Mouse (Mus musculus): ENCODE measurements around the gene Ptpra. TPM values are rescaled to one million over a fixed set of nuclear protein-coding genes. Genes with fewer than 3 reads are reported as not detected.
"Not testable (repeated sequence)": the region's sequence is repeated elsewhere in the genome, so short reads cannot be mapped to it uniquely, and the experiment has no call there.

The Ptpra gene
- total RNA-seq, 2 experiments from 2014 or later = 221 to 237 TPM

DNA sequence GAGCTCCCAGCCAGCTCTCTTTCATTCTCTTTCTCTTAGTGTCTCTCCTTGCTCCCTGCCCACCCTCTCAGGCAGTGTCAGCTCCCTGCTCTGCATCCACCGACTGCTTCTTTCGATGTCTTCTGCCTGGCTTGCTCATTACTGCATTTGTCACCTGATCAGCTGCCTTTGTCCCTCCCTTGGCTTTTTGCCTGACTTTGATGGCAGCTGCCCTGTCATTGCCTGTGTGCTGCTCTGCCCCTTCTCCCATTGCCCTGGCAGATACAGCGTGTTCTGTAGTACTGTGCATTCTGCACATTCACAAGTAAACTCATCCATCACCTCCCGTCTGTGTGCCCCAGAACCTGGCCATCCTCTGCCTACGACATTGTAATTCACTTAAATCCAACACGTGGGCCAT lies 46.0 kb downstream of the Ptpra start:
- peak overlapping the region; percentile 61 for H3K27ac ChIP-seq
- TF ChIP-seq CTCF (IDR thresholded peaks at IDR 0.05) = no peak
- intact Hi-C loops (cut with DNase I) = no loop called here
- DNase-seq (ENCODE audit: extremely low spot score in 1 of 2, low spot score in 2 of 2) = peak; percentile 17 to 29
- no peak overlapping the region for H3K4me3 ChIP-seq

DNA sequence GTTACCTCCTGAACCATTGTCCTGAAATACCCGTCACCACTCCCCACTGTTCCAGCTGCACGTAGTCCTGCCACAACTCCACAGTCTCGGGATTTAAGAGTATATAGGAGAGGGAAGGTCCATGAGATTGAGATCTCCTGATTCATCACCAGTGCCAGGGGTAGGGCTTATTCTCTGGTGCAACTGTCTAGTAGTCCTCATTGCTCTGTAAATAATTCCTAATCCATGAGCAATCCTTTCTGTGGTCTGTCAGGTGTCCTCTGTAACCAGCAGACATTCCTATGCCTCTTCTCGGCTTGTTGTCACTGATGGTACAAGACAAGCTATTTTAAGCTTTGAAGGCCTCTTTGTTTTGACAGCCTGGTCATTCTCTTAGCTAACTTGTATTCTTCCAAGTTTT lies 46.9 kb downstream of the Ptpra start:
- TF ChIP-seq CTCF (IDR thresholded peaks at IDR 0.05) = no peak
- no peak overlapping the region for H3K4me3 ChIP-seq
- DNase-seq (ENCODE audit: extremely low spot score in 1 of 2, low spot score in 2 of 2) = no peak
- intact Hi-C loops (cut with DNase I) = no loop called here
- peak overlapping the region; percentile 61 for H3K27ac ChIP-seq

DNA sequence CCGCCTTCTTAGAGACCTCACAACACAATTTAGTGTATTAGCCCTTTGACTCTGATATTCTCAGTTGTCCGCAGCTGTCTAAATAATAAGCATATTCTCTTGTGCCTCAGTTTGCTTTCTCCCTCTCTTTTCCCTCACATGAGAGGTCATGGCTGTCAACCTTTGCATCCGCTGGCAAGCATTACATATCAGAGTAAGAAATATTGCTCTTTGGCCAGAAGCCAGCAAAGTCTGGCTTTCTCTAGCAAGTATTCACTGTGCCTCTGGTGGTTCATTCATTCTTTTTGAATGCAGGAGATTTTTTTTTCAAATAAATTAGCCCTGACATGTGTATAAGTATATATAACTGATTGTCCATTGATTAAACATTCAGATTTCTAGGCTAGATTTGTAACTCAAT lies 49.5 kb downstream of the Ptpra start:
- Histone ChIP-seq H3K27ac (no peak overlapping the region), H3K4me3 (no peak overlapping the region)
- no peak for TF ChIP-seq CTCF (IDR thresholded peaks at IDR 0.05)
- DNase-seq (ENCODE audit: extremely low spot score in 1 of 2, low spot score in 2 of 2) = no peak
- intact Hi-C loops (cut with DNase I) = no loop called here

DNA sequence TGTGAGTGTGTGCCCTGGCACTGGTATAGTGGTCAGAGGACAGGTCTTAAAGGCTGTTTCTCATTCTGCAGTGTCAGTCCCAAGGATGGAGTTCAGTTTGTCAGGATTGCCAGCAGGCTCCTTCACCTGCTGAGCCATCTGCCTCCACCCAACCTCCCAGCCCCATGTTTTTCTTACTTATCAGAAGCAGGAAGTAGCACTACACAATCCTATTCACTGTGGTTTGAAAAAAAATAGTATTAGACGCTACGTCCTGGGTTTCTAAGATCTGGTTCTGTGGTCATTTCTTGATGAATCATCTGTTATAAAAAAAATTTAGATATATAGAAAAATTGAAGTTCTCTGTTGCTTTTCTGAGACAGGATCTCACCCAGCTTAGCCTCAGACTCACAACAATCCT lies 51.5 kb downstream of the Ptpra start:
- no peak for TF ChIP-seq CTCF (IDR thresholded peaks at IDR 0.05)

DNA sequence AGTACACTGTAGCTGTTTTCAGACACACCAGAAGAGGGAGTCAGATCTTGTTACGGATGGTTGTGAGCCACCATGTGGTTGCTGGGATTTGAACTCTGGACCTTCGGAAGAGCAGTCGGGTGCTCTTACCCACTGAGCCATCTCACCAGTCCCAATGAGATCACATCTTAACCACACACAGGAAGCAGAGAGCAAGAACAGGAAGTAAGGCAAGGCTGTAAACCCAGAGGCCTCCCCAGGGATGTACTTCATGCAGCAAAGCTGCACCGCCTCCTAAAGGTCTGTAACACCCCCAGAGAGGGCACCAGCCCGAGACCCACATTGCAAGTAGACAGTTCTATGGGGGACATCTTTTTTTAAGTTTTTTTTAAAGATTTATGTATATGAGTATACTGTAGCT lies 61.5 kb downstream of the Ptpra start:
- intact Hi-C loops (cut with DNase I); DNase-seq (ENCODE audit: extremely low spot score in 1 of 2, low spot score in 2 of 2); H3K27ac ChIP-seq: not testable (repeated sequence)

More for the DNA sequence above, 51.5 kb downstream of the Ptpra start:
- H3K27ac ChIP-seq = no peak overlapping the region
- intact Hi-C loops (cut with DNase I) = no loop called here
- no peak overlapping the region for H3K4me3 ChIP-seq
- DNase-seq (ENCODE audit: extremely low spot score in 1 of 2, low spot score in 2 of 2) = no peak

DNA sequence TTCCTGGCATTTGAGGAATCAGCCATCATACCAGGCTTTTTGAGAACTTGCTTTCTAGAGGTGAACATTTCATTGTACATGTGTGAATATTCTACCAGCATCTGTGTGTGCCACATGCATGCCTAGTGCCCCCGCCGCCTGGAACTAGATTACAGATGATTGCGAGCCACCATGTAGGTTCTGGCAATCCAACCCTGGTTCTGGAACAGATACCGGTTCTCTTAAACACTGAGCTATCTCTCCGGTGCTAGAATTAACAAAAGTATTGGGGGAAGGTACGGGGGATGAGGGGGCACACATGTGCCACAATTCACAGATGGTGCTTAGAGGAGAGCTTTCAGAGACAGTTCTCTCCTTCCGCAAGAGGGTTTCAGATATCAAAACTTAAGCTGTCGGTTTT lies 63.8 kb downstream of the Ptpra start:
- Histone ChIP-seq H3K4me3 (no peak overlapping the region), H3K27ac (no peak overlapping the region)
- intact Hi-C loops (cut with DNase I) = no loop called here
- no peak for DNase-seq (ENCODE audit: extremely low spot score in 1 of 2, low spot score in 2 of 2)
- TF ChIP-seq CTCF (IDR thresholded peaks at IDR 0.05) = no peak

More for the DNA sequence above, 61.5 kb downstream of the Ptpra start:
- H3K4me3 ChIP-seq = not testable (repeated sequence)

DNA sequence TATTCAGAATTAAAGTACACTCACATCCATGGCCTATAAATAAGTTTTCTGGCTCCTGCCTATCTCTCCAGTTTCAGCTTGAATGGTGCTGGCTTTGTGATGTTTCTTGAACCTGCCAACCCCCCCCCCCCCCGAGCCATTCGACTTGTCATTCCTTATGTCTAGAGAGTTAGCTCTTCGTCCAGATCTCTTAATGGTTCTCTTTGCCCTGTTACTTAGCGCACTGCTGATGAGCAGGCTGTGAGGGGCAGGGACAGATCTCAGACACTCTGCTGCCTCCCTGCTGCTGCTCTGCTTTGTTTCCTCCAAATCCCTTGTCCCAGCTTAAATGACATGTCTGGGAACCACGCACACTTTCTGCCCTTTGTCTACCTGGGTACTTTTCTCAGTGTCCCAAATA lies 65.7 kb downstream of the Ptpra start:
- H3K27ac ChIP-seq = no peak overlapping the region
- no peak overlapping the region for H3K4me3 ChIP-seq
- TF ChIP-seq CTCF (IDR thresholded peaks at IDR 0.05) = no peak

DNA sequence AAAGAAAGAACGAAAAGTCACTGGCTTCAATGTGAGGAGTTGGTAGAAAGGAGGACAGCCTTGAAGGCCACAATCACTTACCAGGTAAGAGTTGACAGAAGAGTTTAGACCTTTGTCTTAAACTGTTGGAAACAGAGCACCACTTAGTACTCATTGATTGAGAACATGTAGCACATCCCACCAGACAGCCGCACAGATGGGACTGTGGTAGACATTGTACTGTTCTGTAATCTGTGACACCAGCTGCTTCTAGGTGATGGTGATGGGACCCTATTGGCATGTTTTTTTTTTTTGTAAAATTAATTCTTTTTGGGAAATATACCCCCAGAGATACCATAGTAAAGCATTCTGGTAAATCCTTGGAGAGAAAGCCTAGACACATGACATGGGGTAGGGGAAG lies 71.8 kb downstream of the Ptpra start:
- H3K4me3 ChIP-seq = no peak overlapping the region
- intact Hi-C loops (cut with DNase I) = no loop called here
- H3K27ac ChIP-seq = no peak overlapping the region
- no peak for DNase-seq (ENCODE audit: extremely low spot score in 1 of 2, low spot score in 2 of 2)
- TF ChIP-seq CTCF (IDR thresholded peaks at IDR 0.05) = no peak

More for the DNA sequence above, 65.7 kb downstream of the Ptpra start:
- DNase-seq (ENCODE audit: extremely low spot score in 1 of 2, low spot score in 2 of 2) = no peak
- intact Hi-C loops (cut with DNase I) = loop anchor here (5.0 kb wide), 1 partner anchor 63 kb away; the partner anchor contains the start of gene Ptpra

DNA sequence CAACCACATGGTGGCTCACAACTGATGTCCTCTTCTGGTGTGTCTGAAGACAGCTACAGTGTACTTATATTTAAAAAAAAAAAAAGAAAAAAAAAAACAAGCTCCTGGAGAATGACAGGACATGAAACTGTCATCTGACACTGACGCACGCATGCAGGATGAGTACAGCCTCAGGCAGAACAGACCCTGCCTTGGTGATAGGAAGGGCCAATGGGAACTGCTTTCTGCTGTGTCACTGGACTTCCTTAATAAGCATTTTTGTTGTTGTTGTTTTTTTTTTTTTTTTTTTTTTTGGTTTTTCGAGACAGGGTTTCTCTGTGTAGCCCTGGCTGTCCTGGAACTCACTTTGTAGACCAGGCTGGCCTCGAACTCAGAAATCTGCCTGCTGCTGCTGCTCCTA lies 75.4 kb downstream of the Ptpra start:
- H3K4me3 ChIP-seq; intact Hi-C loops (cut with DNase I); H3K27ac ChIP-seq; DNase-seq (ENCODE audit: extremely low spot score in 1 of 2, low spot score in 2 of 2): not testable (repeated sequence)

DNA sequence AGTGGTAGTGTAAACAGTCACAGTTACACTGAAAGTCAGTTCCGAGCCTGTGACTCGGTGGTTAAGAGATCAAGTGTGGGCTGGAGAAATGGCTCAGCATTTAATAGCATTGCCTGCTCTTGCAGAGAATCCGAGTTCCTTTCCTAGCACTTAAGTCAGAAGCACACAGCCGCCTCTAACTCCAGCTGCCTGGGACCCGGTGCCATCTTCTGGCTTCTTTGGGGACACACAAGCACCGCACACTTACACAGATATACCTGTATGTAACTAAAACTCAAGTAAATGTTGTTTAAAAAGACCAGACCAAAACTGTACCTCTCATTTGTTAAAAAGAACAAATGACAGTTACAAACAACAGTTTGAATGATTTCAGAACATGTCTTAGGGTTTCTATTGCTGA lies 78.4 kb downstream of the Ptpra start:
- peak in 1 of 2 experiments; percentile 13 for DNase-seq (ENCODE audit: extremely low spot score in 1 of 2, low spot score in 2 of 2)
- peak; percentile 3; the same call in 1 of the 2 replicates for TF ChIP-seq CTCF (IDR thresholded peaks at IDR 0.05)
- H3K27ac ChIP-seq = no peak overlapping the region
- intact Hi-C loops (cut with DNase I) = no loop called here
- H3K4me3 ChIP-seq = no peak overlapping the region

DNA sequence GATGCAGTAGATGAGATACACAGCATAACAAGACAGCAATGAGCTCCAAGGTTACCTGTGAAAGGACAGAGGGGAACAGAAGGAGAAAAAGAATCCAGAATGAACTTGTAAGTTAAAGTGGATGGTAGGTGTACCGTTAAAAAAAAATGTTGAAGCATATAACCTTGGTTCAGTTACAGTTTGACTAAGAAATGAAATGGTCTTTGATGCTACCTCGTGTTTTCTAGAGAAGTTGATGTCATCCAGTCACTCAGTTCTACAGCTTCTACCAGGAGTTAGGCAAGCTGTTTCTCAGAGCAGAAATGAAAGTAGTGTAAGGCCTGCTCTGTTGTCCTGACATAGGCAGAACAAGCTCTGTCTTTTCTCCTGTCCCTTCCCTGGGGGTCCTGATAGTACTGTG lies 79.2 kb downstream of the Ptpra start:
- intact Hi-C loops (cut with DNase I) = no loop called here
- DNase-seq (ENCODE audit: extremely low spot score in 1 of 2, low spot score in 2 of 2) = no peak
- no peak overlapping the region for H3K27ac ChIP-seq
- no peak for TF ChIP-seq CTCF (IDR thresholded peaks at IDR 0.05)
- no peak overlapping the region for H3K4me3 ChIP-seq

DNA sequence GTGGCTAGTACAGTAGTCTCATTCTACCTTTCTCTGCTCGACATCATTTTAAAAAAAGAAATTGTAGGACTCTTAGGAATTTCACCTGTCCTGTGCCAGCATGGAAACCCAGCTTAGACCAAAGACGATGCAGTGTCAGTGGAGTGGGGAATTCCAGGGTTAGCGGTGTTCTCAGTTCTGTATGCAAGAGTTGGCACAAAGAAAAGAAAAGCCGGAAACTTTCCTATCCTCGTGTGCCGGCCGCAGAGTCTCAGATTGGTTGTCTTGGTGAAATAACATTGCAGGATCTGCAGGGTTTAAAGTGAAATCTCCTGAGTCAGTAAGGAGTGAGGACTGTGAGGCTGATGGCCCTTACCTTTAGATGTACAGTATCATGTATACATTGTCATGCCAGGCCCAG lies 79.8 kb downstream of the Ptpra start:
- intact Hi-C loops (cut with DNase I) = no loop called here
- DNase-seq (ENCODE audit: extremely low spot score in 1 of 2, low spot score in 2 of 2) = no peak
- Histone ChIP-seq H3K27ac (no peak overlapping the region), H3K4me3 (no peak overlapping the region)
- no peak for TF ChIP-seq CTCF (IDR thresholded peaks at IDR 0.05)

DNA sequence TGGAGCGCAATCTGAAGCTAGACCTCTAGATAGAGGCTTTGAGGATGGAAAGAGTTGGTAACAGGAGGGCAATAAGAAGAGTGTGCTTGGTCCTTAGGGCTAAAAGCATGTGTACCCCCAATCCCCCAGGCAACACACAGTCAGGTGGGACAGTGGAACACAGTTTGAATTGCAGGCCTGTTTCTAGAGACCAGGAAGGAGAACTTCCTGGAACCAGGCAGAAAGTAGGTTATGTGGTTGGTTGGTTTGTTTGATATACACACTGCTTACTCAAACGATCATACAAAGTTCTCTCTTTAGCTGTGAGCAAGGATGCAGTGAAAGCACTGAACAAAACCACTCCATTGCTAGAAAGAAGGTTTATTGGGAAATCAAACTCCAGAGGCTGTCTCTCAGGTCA lies 82.1 kb downstream of the Ptpra start:
- Histone ChIP-seq H3K4me3 (no peak overlapping the region), H3K27ac (no peak overlapping the region)
- no peak for DNase-seq (ENCODE audit: extremely low spot score in 1 of 2, low spot score in 2 of 2)
- intact Hi-C loops (cut with DNase I) = no loop called here
- TF ChIP-seq CTCF (IDR thresholded peaks at IDR 0.05) = no peak

DNA sequence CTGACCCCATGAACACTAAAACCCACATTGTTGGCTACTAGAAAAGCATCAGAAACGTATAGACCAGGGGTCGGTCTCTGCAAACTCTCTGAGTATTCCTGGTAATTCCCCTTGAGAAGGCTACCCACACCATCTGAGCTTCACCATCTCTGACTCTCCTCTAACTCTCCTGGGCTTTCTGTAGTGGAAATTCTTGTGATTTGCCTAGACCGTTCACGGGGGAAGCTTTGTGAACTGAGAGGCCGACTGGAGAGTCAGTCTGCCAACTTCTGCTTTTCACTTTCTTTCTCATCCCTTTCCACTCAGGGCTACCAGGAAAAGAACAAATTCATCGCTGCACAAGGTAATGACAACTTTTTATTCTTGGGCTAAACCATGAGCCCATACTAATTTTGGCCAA lies 84.9 kb downstream of the Ptpra start:
- DNase-seq (ENCODE audit: extremely low spot score in 1 of 2, low spot score in 2 of 2) = no peak
- TF ChIP-seq CTCF (IDR thresholded peaks at IDR 0.05) = no peak
- Histone ChIP-seq H3K4me3 (no peak overlapping the region), H3K27ac (no peak overlapping the region)
- intact Hi-C loops (cut with DNase I) = no loop called here

Data from left cerebral cortex, adult 2 months (tissue).